Mouse (Mus musculus) heart, embryonic 15.5 days (tissue): ENCODE measurements at regions not wholly inside any gene's neighbourhood (a gene's known extent, or its start where the extent isn't known, plus 50 kb on each side); places are given as distances from the start of the nearest gene placed in this dataset.
A peak's percentile ranks its signal among the peaks of the same experiment; 100 is the strongest.

Source experiments
- ATAC-seq: fragments of 200-750 bp; cut with Nextera tagmentation; replicated peaks from 2 replicates; pipeline ENCODE4 v1.8.0; 2017; ENCODE audit warnings: low read depth, moderate TSS enrichment; ENCODE audit not compliant: insufficient number of reproducible peaks, insufficient read depth, low FRiP score
- H3K27ac ChIP-seq: fragments of 300-500 bp; sonication (generic); 2 replicates; pipeline ENCODE4 v1.5.1; 2015; ENCODE audit warnings: mild to moderate bottlenecking, inconsistent platforms
- H3K27me3 ChIP-seq: fragments of 300-500 bp; sonication (generic); 2 replicates; pipeline ENCODE4 v1.6.1; 2015; ENCODE audit warnings: inconsistent platforms
- H3K36me3 ChIP-seq: fragments of 300-500 bp; sonication (generic); 2 replicates; pipeline ENCODE4 v1.6.1; 2015; ENCODE audit warnings: mild to moderate bottlenecking, inconsistent platforms
- H3K4me1 ChIP-seq: fragments of 300-500 bp; sonication (generic); replicated peaks from 2 replicates; pipeline ENCODE4 v1.6.1; 2015; ENCODE audit warnings: inconsistent platforms
- H3K4me2 ChIP-seq: fragments of 300-500 bp; sonication (generic); 2 replicates; pipeline ENCODE4 v1.6.1; 2015; ENCODE audit warnings: inconsistent platforms, mild to moderate bottlenecking, moderate library complexity
- H3K4me3 ChIP-seq: fragments of 300-500 bp; sonication (generic); 2 replicates; pipeline ENCODE4 v1.5.1; 2015; ENCODE audit warnings: mild to moderate bottlenecking, inconsistent platforms
- H3K9ac ChIP-seq: fragments of 300-500 bp; sonication (generic); 2 replicates; pipeline ENCODE4 v1.6.1; 2015; ENCODE audit warnings: mild to moderate bottlenecking, inconsistent platforms
- H3K9me3 ChIP-seq: fragments of 300-500 bp; sonication (generic); replicated peaks from 2 replicates; pipeline ENCODE4 v1.6.1; 2016; ENCODE audit warnings: inconsistent platforms
- WGBS: fragments of 180-500 bp; shearing (Covaris S2); methylation state at CpG from one replicate; pipeline ENCODE4 v1.1.7; 2015; ENCODE audit warnings: mixed read lengths; 5-methylcytosine and 5-hydroxymethylcytosine counted together

- H3K4me2 ChIP-seq = no peak overlapping the region
- WGBS = 75% methylated on average over 7 of the region's 7 CpGs
- ATAC-seq = no peak
Measured at GRCm38 (mm10) chr2:131757183-131757903, 102.2 kb downstream of the Erv3 start.

GRCm38 (mm10) chr2:131755107-131755506 is 104.4 kb downstream of the Erv3 start:
- Histone ChIP-seq H3K36me3 (no peaks in the 10 kb centered on the region), H3K9ac (no peak overlapping the region), H3K4me3 (no peak overlapping the region), H3K27me3 (no peaks in the 10 kb centered on the region), H3K4me1 (0 out of 2 replicates have a peak, but pooled peaks cover 2% of the 10 kb centered on the region), H3K4me2 (no peak overlapping the region), H3K9me3 (no peaks in the 10 kb centered on the region), H3K27ac (no peak overlapping the region)
- WGBS = 47% methylated on average over 2 of the region's 2 CpGs
- no peak for ATAC-seq

More at GRCm38 (mm10) chr2:131757183-131757903, 102.2 kb downstream of the Erv3 start:
- H3K9ac ChIP-seq = no peak overlapping the region
- H3K9me3 ChIP-seq = no peaks in the 10 kb centered on the region
- H3K27me3 ChIP-seq = no peaks in the 10 kb centered on the region
- no peak overlapping the region for H3K27ac ChIP-seq
- no peaks in the 10 kb centered on the region for H3K36me3 ChIP-seq
- no peaks in the 10 kb centered on the region for H3K4me1 ChIP-seq
- H3K4me3 ChIP-seq = no peak overlapping the region

- Histone ChIP-seq H3K4me2 (no peak overlapping the region), H3K9ac (no peak overlapping the region), H3K27me3 (no peaks in the 10 kb centered on the region), H3K4me1 (peaks cover 15% of the 10 kb centered on the region), H3K36me3 (no peaks in the 10 kb centered on the region), H3K4me3 (no peak overlapping the region), H3K9me3 (no peaks in the 10 kb centered on the region), H3K27ac (no peak overlapping the region)
- WGBS = 55% methylated on average over 2 of the region's 2 CpGs
- no peak for ATAC-seq
Measured at GRCm38 (mm10) chr2:131753436-131753835, 106.1 kb downstream of the Erv3 start.

- Histone ChIP-seq H3K9me3 (no peaks in the 10 kb centered on the region), H3K4me1 (peaks cover 20% of the 10 kb centered on the region), H3K27me3 (no peaks in the 10 kb centered on the region), H3K36me3 (no peaks in the 10 kb centered on the region), H3K27ac (no peak overlapping the region), H3K9ac (no peak overlapping the region), H3K4me2 (no peak overlapping the region), H3K4me3 (no peak overlapping the region)
- ATAC-seq = no peak
- 67% methylated on average over 6 of the region's 6 CpGs for WGBS
Measured at GRCm38 (mm10) chr2:131750679-131751078, 108.9 kb downstream of the Erv3 start.

- no peak for ATAC-seq
Measured at GRCm38 (mm10) chr2:131750206-131750605, 109.3 kb downstream of the Erv3 start.

GRCm38 (mm10) chr2:131749746-131750145 is 109.8 kb downstream of the Erv3 start:
- peak overlapping the region; percentile 13; the same call in 1 of the 2 replicates for H3K27ac ChIP-seq
- peaks cover 20% of the 10 kb centered on the region for H3K4me1 ChIP-seq
- no peak overlapping the region for H3K4me3 ChIP-seq
- no peaks in the 10 kb centered on the region for H3K36me3 ChIP-seq
- no peak overlapping the region for H3K4me2 ChIP-seq
- no peak overlapping the region for H3K9ac ChIP-seq
- WGBS = 67% methylated on average over 3 of the region's 3 CpGs
- no peak for ATAC-seq
- H3K27me3 ChIP-seq = no peaks in the 10 kb centered on the region
- no peaks in the 10 kb centered on the region for H3K9me3 ChIP-seq

More at GRCm38 (mm10) chr2:131750206-131750605, 109.3 kb downstream of the Erv3 start:
- Histone ChIP-seq H3K4me2 (no peak overlapping the region), H3K4me3 (no peak overlapping the region), H3K9me3 (no peaks in the 10 kb centered on the region), H3K4me1 (peaks cover 20% of the 10 kb centered on the region), H3K36me3 (no peaks in the 10 kb centered on the region), H3K27ac (0 out of 2 replicates have a peak overlapping the region, but pooled peaks have one; percentile 9), H3K9ac (no peak overlapping the region), H3K27me3 (no peaks in the 10 kb centered on the region)
- 59% methylated on average over 4 of the region's 4 CpGs for WGBS

- no peak for ATAC-seq
- no peak overlapping the region for H3K27ac ChIP-seq
- H3K4me2 ChIP-seq = no peak overlapping the region
- H3K4me3 ChIP-seq = no peak overlapping the region
- H3K9me3 ChIP-seq = no peaks in the 10 kb centered on the region
- 49% methylated on average over 10 of the region's 10 CpGs for WGBS
- peaks cover 20% of the 10 kb centered on the region for H3K4me1 ChIP-seq
- no peaks in the 10 kb centered on the region for H3K36me3 ChIP-seq
- H3K9ac ChIP-seq = no peak overlapping the region
- H3K27me3 ChIP-seq = no peaks in the 10 kb centered on the region
Measured at GRCm38 (mm10) chr2:131748791-131749190, 110.8 kb downstream of the Erv3 start.

GRCm38 (mm10) chr2:131747707-131748106 is 111.8 kb downstream of the Erv3 start:
- Histone ChIP-seq H3K9ac (no peak overlapping the region), H3K4me1 (peaks cover 20% of the 10 kb centered on the region), H3K27me3 (no peaks in the 10 kb centered on the region), H3K9me3 (no peaks in the 10 kb centered on the region), H3K4me3 (no peak overlapping the region), H3K27ac (no peak overlapping the region), H3K36me3 (no peaks in the 10 kb centered on the region), H3K4me2 (no peak overlapping the region)
- WGBS = 77% methylated on average over 4 of the region's 4 CpGs
- no peak for ATAC-seq

- no peak for ATAC-seq
- Histone ChIP-seq H3K4me1 (peaks cover 20% of the 10 kb centered on the region), H3K9ac (no peak overlapping the region), H3K4me3 (no peak overlapping the region), H3K36me3 (no peaks in the 10 kb centered on the region), H3K4me2 (no peak overlapping the region), H3K9me3 (no peaks in the 10 kb centered on the region), H3K27me3 (no peaks in the 10 kb centered on the region), H3K27ac (no peak overlapping the region)
- WGBS = 83% methylated on average over 5 of the region's 5 CpGs
Measured at GRCm38 (mm10) chr2:131745381-131745895, 114.1 kb downstream of the Erv3 start.

GRCm38 (mm10) chr2:131744957-131745356 is 114.6 kb downstream of the Erv3 start:
- Histone ChIP-seq H3K4me3 (no peak overlapping the region), H3K27me3 (no peaks in the 10 kb centered on the region), H3K9me3 (no peaks in the 10 kb centered on the region), H3K4me1 (peaks cover 17% of the 10 kb centered on the region), H3K36me3 (no peaks in the 10 kb centered on the region), H3K27ac (no peak overlapping the region), H3K9ac (no peak overlapping the region), H3K4me2 (no peak overlapping the region)
- no peak for ATAC-seq
- 70% methylated on average over 9 of the region's 9 CpGs for WGBS

GRCm38 (mm10) chr2:131740456-131740855 is 119.1 kb downstream of the Erv3 start:
- ATAC-seq = no peak
- WGBS = 79% methylated on average over 5 of the region's 5 CpGs
- Histone ChIP-seq H3K4me3 (no peak overlapping the region), H3K4me2 (no peak overlapping the region), H3K9me3 (no peaks in the 10 kb centered on the region), H3K27me3 (no peaks in the 10 kb centered on the region), H3K4me1 (no peaks in the 10 kb centered on the region), H3K9ac (no peak overlapping the region), H3K27ac (no peak overlapping the region), H3K36me3 (no peaks in the 10 kb centered on the region)

- 75% methylated on average over 4 of the region's 4 CpGs for WGBS
Measured at GRCm38 (mm10) chr2:131739022-131739421, 120.5 kb downstream of the Erv3 start.

More at GRCm38 (mm10) chr2:131739022-131739421, 120.5 kb downstream of the Erv3 start:
- no peak overlapping the region for H3K9ac ChIP-seq
- no peaks in the 10 kb centered on the region for H3K9me3 ChIP-seq
- H3K4me2 ChIP-seq = no peak overlapping the region
- 0 out of 2 replicates have a peak, but pooled peaks cover 2% of the 10 kb centered on the region for H3K4me1 ChIP-seq
- H3K27ac ChIP-seq = no peak overlapping the region
- H3K27me3 ChIP-seq = no peaks in the 10 kb centered on the region
- ATAC-seq = no peak
- H3K4me3 ChIP-seq = no peak overlapping the region
- H3K36me3 ChIP-seq = no peaks in the 10 kb centered on the region
